Mouse (Mus musculus) megakaryocyte, embryonic 14.5 days (primary cell): ENCODE data around the gene Rab26.

Experiments
- FLI1 ChIP-seq: IDR thresholded peaks from 2 replicates; pipeline ENCODE4 v1.6.1; 2012; ENCODE audit warnings: low read length, inconsistent platforms, mixed read lengths
- GATA1 ChIP-seq: IDR thresholded peaks from 3 replicates; pipeline ENCODE4 v1.6.1; 2012; ENCODE audit warnings: mixed read lengths, low read length, inconsistent platforms, borderline replicate concordance

- TF ChIP-seq GATA1 (no peak), FLI1 (no peak)
Observed at GRCm38 (mm10) chr17:24537536-24537935, 3.5 kb upstream of the Rab26 start.
